8 mouse cellular contexts compared by ENCODE assay signal in genomic region chr3:87986868-87987267, GRCm38 (mm10). TPM values are rescaled to one million over a fixed set of nuclear protein-coding genes. Genes with fewer than 3 reads are reported as not detected.
DNase-seq lines count a peak whose midpoint lies in the region; ATAC-seq and TF ChIP-seq lines count a peak whose summit lies in the region.

No protein-coding gene starts in this region.

- peaks cover 61% of the 10 kb centered on the region for H3K4me1 ChIP-seq in embryonic facial prominence, embryonic 13.5 days
- 0 out of 2 replicates have a peak, but pooled peaks cover 8% of the 10 kb centered on the region for H3K4me1 ChIP-seq in kidney, adult 2 months (ENCODE audit: control insufficient read depth, insufficient read depth, low read length)
- H3K4me1 ChIP-seq in limb, embryonic 12.5 days (replicated peaks), result peaks cover 58% of the 10 kb centered on the region
- peaks cover 54% of the 10 kb centered on the region for H3K4me1 ChIP-seq in midbrain, embryonic 15.5 days
- H3K4me1 ChIP-seq in spleen, adult 2 months (ENCODE audit: control insufficient read depth, insufficient read depth, insufficient read length), result peaks cover 18% of the 10 kb centered on the region; the same call in 1 of the 2 replicates

- H3K27ac ChIP-seq in embryonic facial prominence, embryonic 13.5 days, result peak overlapping the region; percentile 57; the same call in 1 of the 2 replicates
- no peak overlapping the region for H3K27ac ChIP-seq in kidney, adult 2 months (ENCODE audit: insufficient read depth, low read depth, low read length)
- 0 out of 2 replicates have a peak overlapping the region, but pooled peaks have one; percentile 53 for H3K27ac ChIP-seq in limb, embryonic 12.5 days
- peak overlapping the region; percentile 43 for H3K27ac ChIP-seq in midbrain, embryonic 15.5 days
- H3K27ac ChIP-seq in spleen, adult 2 months (ENCODE audit: insufficient read depth, low read length), result no peak overlapping the region

- no peaks in the 10 kb centered on the region for H3K9me3 ChIP-seq in embryonic facial prominence, embryonic 13.5 days
- H3K9me3 ChIP-seq in limb, embryonic 12.5 days, result no peaks in the 10 kb centered on the region
- no peaks in the 10 kb centered on the region for H3K9me3 ChIP-seq in midbrain, embryonic 15.5 days

- TF ChIP-seq CTCF in kidney, adult 2 months (conservative IDR thresholded peaks at IDR 0.05; ENCODE audit: insufficient read depth, insufficient read length, low read depth, low read length), result peak; percentile 96
- TF ChIP-seq CTCF in spleen, adult 2 months (IDR thresholded peaks at IDR 0.05; ENCODE audit: extremely low read depth, insufficient read depth, insufficient read length, insufficient replicate concordance), result peak; percentile 95

- WGBS in embryonic facial prominence, embryonic 13.5 days, result under 1% methylated on average over 17 of the region's 17 CpGs
- under 1% methylated on average over 17 of the region's 17 CpGs for WGBS in kidney, adult 2 months
- under 1% methylated on average over 17 of the region's 17 CpGs for WGBS in limb, embryonic 12.5 days
- WGBS in midbrain, embryonic 15.5 days, result under 1% methylated on average over 17 of the region's 17 CpGs
- under 1% methylated on average over 17 of the region's 17 CpGs for WGBS in spleen, adult 2 months

- no peak for TF ChIP-seq POLR2A in kidney, adult 2 months (IDR thresholded peaks at IDR 0.05; ENCODE audit: low read depth, low read length)
- TF ChIP-seq POLR2A in spleen, adult 2 months (IDR thresholded peaks at IDR 0.05; ENCODE audit: low read depth, low read length), result no peak

- peak overlapping the region; percentile 69 for H3K9ac ChIP-seq in embryonic facial prominence, embryonic 13.5 days
- no peak overlapping the region; the same call in 1 of the 2 replicates for H3K9ac ChIP-seq in limb, embryonic 12.5 days (replicated peaks)
- peak overlapping the region; percentile 12; the same call in 1 of the 2 replicates for H3K9ac ChIP-seq in midbrain, embryonic 15.5 days

- H3K27me3 ChIP-seq in embryonic facial prominence, embryonic 13.5 days, result peaks cover 44% of the 10 kb centered on the region
- no peaks in the 10 kb centered on the region for H3K27me3 ChIP-seq in kidney, adult 2 months (replicated peaks; ENCODE audit: control insufficient read depth, insufficient read depth, low read length)
- H3K27me3 ChIP-seq in limb, embryonic 12.5 days, result peaks cover 52% of the 10 kb centered on the region
- peaks cover 15% of the 10 kb centered on the region for H3K27me3 ChIP-seq in midbrain, embryonic 15.5 days (replicated peaks)
- H3K27me3 ChIP-seq in spleen, adult 2 months (ENCODE audit: control insufficient read depth, insufficient read depth, low read length), result no peaks in the 10 kb centered on the region

- peak overlapping the region; percentile 89 for H3K4me2 ChIP-seq in embryonic facial prominence, embryonic 13.5 days
- H3K4me2 ChIP-seq in limb, embryonic 12.5 days, result peak overlapping the region; percentile 80
- peak overlapping the region; percentile 77 for H3K4me2 ChIP-seq in midbrain, embryonic 15.5 days

- H3K4me3 ChIP-seq in embryonic facial prominence, embryonic 13.5 days, result peak overlapping the region; percentile 47
- no peak overlapping the region for H3K4me3 ChIP-seq in kidney, adult 2 months (ENCODE audit: insufficient read depth, low read depth, low read length)
- peak overlapping the region; percentile 39 for H3K4me3 ChIP-seq in limb, embryonic 12.5 days (replicated peaks)
- peak overlapping the region; percentile 41 for H3K4me3 ChIP-seq in midbrain, embryonic 15.5 days
- H3K4me3 ChIP-seq in spleen, adult 2 months (ENCODE audit: extremely low read depth, insufficient read depth, insufficient read length), result no peak overlapping the region

- H3K36me3 ChIP-seq in embryonic facial prominence, embryonic 13.5 days, result no peaks in the 10 kb centered on the region
- H3K36me3 ChIP-seq in kidney, adult 2 months (ENCODE audit: control insufficient read depth, insufficient read depth, low read length), result no peaks in the 10 kb centered on the region
- no peaks in the 10 kb centered on the region for H3K36me3 ChIP-seq in limb, embryonic 12.5 days
- H3K36me3 ChIP-seq in midbrain, embryonic 15.5 days (replicated peaks), result no peaks in the 10 kb centered on the region
- H3K36me3 ChIP-seq in spleen, adult 2 months (ENCODE audit: control insufficient read depth, insufficient read depth, low read length), result no peaks in the 10 kb centered on the region

- peak; percentile 75 for ATAC-seq in embryonic facial prominence, embryonic 13.5 days (ENCODE audit: insufficient number of reproducible peaks, insufficient read depth, low FRiP score, low TSS enrichment, low read depth)
- peak; percentile 81 for ATAC-seq in limb, embryonic 12.5 days (ENCODE audit: insufficient number of reproducible peaks, insufficient read depth, low FRiP score, low TSS enrichment, low read depth)
- peak; percentile 79 for ATAC-seq in midbrain, embryonic 15.5 days (replicated peaks)

- peak; percentile 88 for DNase-seq in 3134 (ENCODE audit: extremely low read depth, insufficient read length, low spot score)
- DNase-seq in adrenal gland, postnatal 36 days, result peak; percentile 95 to 98
- DNase-seq in heart, adult 18-20 months, result peak; percentile 94 to 98
- peak; percentile 95 for DNase-seq in kidney, adult 2 months
- peak; percentile 79 to 81 for DNase-seq in spleen, adult 2 months (ENCODE audit: low read depth in 1 of 2, low spot score in 2 of 2)

RNA-seq across cellular contexts. Expression of gene Bcan, which starts 13.2 kb away (rescaled TPM):
- 10 to 100 TPM; 45.9 to 47.8 TPM for total RNA-seq in adrenal gland, postnatal 36 days (2021)
- polyA plus RNA-seq in embryonic facial prominence, embryonic 13.5 days (2015; fragmentation: Nextera tagmentation; extraction: Ambion mirVana), result 0.39 and 0.53 TPM in 2 replicates
- total RNA-seq in heart, adult 18-20 months (2021), result under 1 TPM in 1 of 2 experiments, not detected in 1; 0.32 TPM
- polyA plus RNA-seq in kidney, adult 2 months (2012; rRNA removed), result 0.34 and 0.48 TPM in 2 replicates
- 0.13 and 0.65 TPM in 2 replicates for polyA plus RNA-seq in limb, embryonic 12.5 days (2016; fragmentation: Nextera tagmentation; extraction: Ambion mirVana)
- 53.4 and 62.8 TPM in 2 replicates for polyA plus RNA-seq in midbrain, embryonic 15.5 days (2015; fragmentation: Nextera tagmentation; extraction: Ambion mirVana)
- 0.11 TPM in 1 of 2 replicates, not detected in the other for polyA plus RNA-seq in spleen, adult 2 months (2012; rRNA removed)

RNA-seq across cellular contexts. Expression of gene Nes, which starts 16.0 kb away (rescaled TPM):
- 10 to 100 TPM in 1 of 2 experiments, 1 to 10 TPM in 1; 8.8 to 13.3 TPM for total RNA-seq in adrenal gland, postnatal 36 days (2021)
- polyA plus RNA-seq in embryonic facial prominence, embryonic 13.5 days (2015; fragmentation: Nextera tagmentation; extraction: Ambion mirVana), result 13.8 and 17.7 TPM in 2 replicates
- total RNA-seq in heart, adult 18-20 months (2021), result 10 to 100 TPM; 12.5 to 24.8 TPM
- 7.2 and 7.5 TPM in 2 replicates for polyA plus RNA-seq in kidney, adult 2 months (2012; rRNA removed)
- 29.4 and 32.5 TPM in 2 replicates for polyA plus RNA-seq in limb, embryonic 12.5 days (2016; fragmentation: Nextera tagmentation; extraction: Ambion mirVana)
- polyA plus RNA-seq in midbrain, embryonic 15.5 days (2015; fragmentation: Nextera tagmentation; extraction: Ambion mirVana), result 33.0 and 40.7 TPM in 2 replicates
- 1.2 and 1.7 TPM in 2 replicates for polyA plus RNA-seq in spleen, adult 2 months (2012; rRNA removed)

RNA-seq across cellular contexts. Expression of gene Crabp2, which starts 38.4 kb away (rescaled TPM):
- under 1 TPM in 1 of 2 experiments, not detected in 1; 0.33 TPM for total RNA-seq in adrenal gland, postnatal 36 days (2021)
- 345 and 370 TPM in 2 replicates for polyA plus RNA-seq in embryonic facial prominence, embryonic 13.5 days (2015; fragmentation: Nextera tagmentation; extraction: Ambion mirVana)
- not detected for total RNA-seq in heart, adult 18-20 months (2021)
- polyA plus RNA-seq in kidney, adult 2 months (2012; rRNA removed), result 0.88 and 0.94 TPM in 2 replicates
- 614 and 667 TPM in 2 replicates for polyA plus RNA-seq in limb, embryonic 12.5 days (2016; fragmentation: Nextera tagmentation; extraction: Ambion mirVana)
- 44.8 and 52.1 TPM in 2 replicates for polyA plus RNA-seq in midbrain, embryonic 15.5 days (2015; fragmentation: Nextera tagmentation; extraction: Ambion mirVana)
- 0.08 TPM in 1 of 2 replicates, not detected in the other for polyA plus RNA-seq in spleen, adult 2 months (2012; rRNA removed)

RNA-seq across cellular contexts. Expression of gene Hapln2, which starts 40.5 kb away (rescaled TPM):
- total RNA-seq in adrenal gland, postnatal 36 days (2021), result not detected
- polyA plus RNA-seq in embryonic facial prominence, embryonic 13.5 days (2015; fragmentation: Nextera tagmentation; extraction: Ambion mirVana), result 0.15 TPM in 1 of 2 replicates, not detected in the other
- not detected for total RNA-seq in heart, adult 18-20 months (2021)
- polyA plus RNA-seq in kidney, adult 2 months (2012; rRNA removed), result not detected in 2 replicates
- 0.10 and 0.12 TPM in 2 replicates for polyA plus RNA-seq in limb, embryonic 12.5 days (2016; fragmentation: Nextera tagmentation; extraction: Ambion mirVana)
- polyA plus RNA-seq in midbrain, embryonic 15.5 days (2015; fragmentation: Nextera tagmentation; extraction: Ambion mirVana), result 0.71 and 0.82 TPM in 2 replicates
- not detected in 2 replicates for polyA plus RNA-seq in spleen, adult 2 months (2012; rRNA removed)

RNA-seq across cellular contexts. Expression of gene Gpatch4, which starts 56.0 kb away (rescaled TPM):
- 10 to 100 TPM; 12.9 to 20.4 TPM for total RNA-seq in adrenal gland, postnatal 36 days (2021)
- polyA plus RNA-seq in embryonic facial prominence, embryonic 13.5 days (2015; fragmentation: Nextera tagmentation; extraction: Ambion mirVana), result 34.0 and 38.5 TPM in 2 replicates
- 10 to 100 TPM; 10.9 to 12.3 TPM for total RNA-seq in heart, adult 18-20 months (2021)
- 5.1 and 7.4 TPM in 2 replicates for polyA plus RNA-seq in kidney, adult 2 months (2012; rRNA removed)
- polyA plus RNA-seq in limb, embryonic 12.5 days (2016; fragmentation: Nextera tagmentation; extraction: Ambion mirVana), result 30.8 and 31.1 TPM in 2 replicates
- polyA plus RNA-seq in midbrain, embryonic 15.5 days (2015; fragmentation: Nextera tagmentation; extraction: Ambion mirVana), result 32.0 and 35.3 TPM in 2 replicates
- 5.0 and 5.2 TPM in 2 replicates for polyA plus RNA-seq in spleen, adult 2 months (2012; rRNA removed)

Comparison
In these comparisons a context has a peak if more than half of its experiments do, and no peak if none do; other contexts are left out.
1. H3K27ac ChIP-seq: peak in embryonic facial prominence, embryonic 13.5 days (single experiment), limb, embryonic 12.5 days (single experiment) and midbrain, embryonic 15.5 days (single experiment); none in kidney, adult 2 months (single experiment) and spleen, adult 2 months (single experiment).
2. H3K4me3 ChIP-seq: peak in embryonic facial prominence, embryonic 13.5 days (single experiment), limb, embryonic 12.5 days (single experiment) and midbrain, embryonic 15.5 days (single experiment); none in kidney, adult 2 months (single experiment) and spleen, adult 2 months (single experiment).
3. RNA of gene Bcan, which starts 13.2 kb away (polyA plus RNA-seq): 53.4 to 62.8 TPM in midbrain, embryonic 15.5 days; 0.39 to 0.53 TPM in embryonic facial prominence, embryonic 13.5 days, 0.34 to 0.48 TPM in kidney, adult 2 months, 0.13 to 0.65 TPM in limb, embryonic 12.5 days and 0.11 TPM in spleen, adult 2 months; every median in the first group is over 10 times any median in the second.
4. RNA of gene Crabp2, which starts 38.4 kb away (polyA plus RNA-seq): 614 to 667 TPM in limb, embryonic 12.5 days, 345 to 370 TPM in embryonic facial prominence, embryonic 13.5 days and 44.8 to 52.1 TPM in midbrain, embryonic 15.5 days; 0.88 to 0.94 TPM in kidney, adult 2 months and 0.08 TPM in spleen, adult 2 months; every median in the first group is over 10 times any median in the second.
5. Peak in every context shown above with its lines, with median percentiles within 50 percentile points of each other: DNase-seq, ATAC-seq and H3K4me2 ChIP-seq.